Mouse (Mus musculus) intestine, embryonic 14.5 days (tissue): ENCODE results near the gene Nudt8. TPM values are rescaled to one million over a fixed set of nuclear protein-coding genes. Genes with fewer than 3 reads are reported as not detected.
"Not testable (repeated sequence)": the region's sequence is repeated elsewhere in the genome, so short reads cannot be mapped to it uniquely, and the experiment has no call there.

Experiments
- ATAC-seq: fragments of 200-750 bp; cut with Nextera tagmentation; replicated peaks from 2 replicates; pipeline ENCODE4 v1.8.0; 2017; ENCODE audit warnings: low read depth, moderate number of reproducible peaks, moderate TSS enrichment, moderate library complexity; ENCODE audit not compliant: low FRiP score, low TSS enrichment
- DNase-seq: peaks from one replicate; pipeline ENCODE4 v3.0.0-alpha.2; 2018; ENCODE audit warnings: low spot score
- H3K27ac ChIP-seq: fragments of 300-500 bp; sonication (generic); 2 replicates; pipeline ENCODE4 v1.5.1; 2014; ENCODE audit warnings: low read depth, mild to moderate bottlenecking, control low read depth
- H3K27me3 ChIP-seq: fragments of 300-500 bp; sonication (generic); replicated peaks from 2 replicates; pipeline ENCODE4 v1.6.1; 2014; ENCODE audit warnings: low read length, control low read depth; ENCODE audit not compliant: control insufficient read depth, insufficient read depth
- H3K36me3 ChIP-seq: fragments of 300-500 bp; sonication (generic); 2 replicates; pipeline ENCODE4 v1.6.1; 2014; ENCODE audit warnings: low read length, control low read depth; ENCODE audit not compliant: control insufficient read depth, insufficient read depth
- H3K4me1 ChIP-seq: fragments of 300-500 bp; sonication (generic); replicated peaks from 2 replicates; pipeline ENCODE4 v1.6.1; 2014; ENCODE audit warnings: low read length, control low read depth, mixed read lengths; ENCODE audit not compliant: control insufficient read depth, insufficient read depth
- H3K4me2 ChIP-seq: fragments of 300-500 bp; sonication (generic); 2 replicates; pipeline ENCODE4 v1.6.1; 2014; ENCODE audit warnings: low read length
- H3K4me3 ChIP-seq: fragments of 300-500 bp; sonication (generic); 2 replicates; pipeline ENCODE4 v1.5.1; 2014; ENCODE audit warnings: low read depth, low read length, control low read depth, mixed read lengths
- H3K9ac ChIP-seq: fragments of 300-500 bp; sonication (generic); 2 replicates; pipeline ENCODE4 v1.6.1; 2014; ENCODE audit warnings: mild to moderate bottlenecking, low read length
- H3K9me3 ChIP-seq: fragments of 300-500 bp; sonication (generic); 2 replicates; pipeline ENCODE4 v1.6.1; 2016; ENCODE audit warnings: low read length, control low read depth; ENCODE audit not compliant: control insufficient read depth
- WGBS: fragments of 180-500 bp; shearing (Covaris S2); extraction: QIAGEN DNeasy Blood & Tissue Kit; methylation state at CpG from one replicate; pipeline ENCODE4 v1.1.7; 2014; 5-methylcytosine and 5-hydroxymethylcytosine counted together
- polyA plus RNA-seq: library from polyadenylated mRNA; unstranded; fragments of >200 nt; fragmentation: Nextera tagmentation; extraction: Ambion mirVana; gene quantifications from 2 replicates; pipeline ENCODE4 v1.2.1, GENCODE M21; 2014

Nudt8 gene
- 42.1 and 42.7 TPM in 2 replicates for polyA plus RNA-seq

DNA sequence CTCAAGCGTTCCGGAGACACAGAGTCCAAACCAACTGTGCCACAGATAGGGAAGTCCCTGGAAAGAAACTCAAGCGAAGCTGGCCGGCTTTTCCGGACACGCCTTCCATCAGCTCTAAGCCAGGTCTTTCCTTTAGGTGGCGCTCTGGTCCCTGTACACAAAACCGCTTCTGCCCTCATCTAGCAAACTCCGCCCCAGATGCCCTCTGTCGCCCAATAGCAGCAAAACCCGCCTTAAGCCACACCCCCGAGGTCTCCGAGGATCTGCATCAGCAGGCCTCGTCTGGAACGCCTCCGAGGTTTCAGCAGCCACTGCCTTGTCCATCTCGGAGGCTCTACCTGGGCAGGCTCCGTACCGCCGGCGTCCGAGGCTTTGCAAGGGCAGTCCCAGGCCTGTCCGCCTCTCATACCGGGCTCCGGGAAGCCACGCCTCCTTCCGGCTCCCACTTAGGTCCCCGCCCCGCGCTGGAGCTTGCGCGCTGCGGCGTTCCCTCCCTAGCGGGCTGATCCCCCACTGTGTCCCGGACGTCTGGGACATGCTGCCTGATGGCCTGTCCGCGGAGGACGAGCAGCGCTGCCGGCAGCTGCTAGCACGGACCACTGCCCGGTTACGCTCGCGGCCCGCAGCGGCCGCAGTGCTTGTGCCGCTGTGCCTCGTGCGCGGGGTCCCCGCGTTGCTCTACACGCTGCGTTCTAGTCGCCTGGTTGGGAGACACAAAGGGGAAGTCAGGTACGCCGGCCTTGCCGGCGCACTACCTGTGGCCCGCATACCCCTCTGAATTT, at the start of gene Nudt8, which contains the start of gene Gm49405:
Gene Nudt8, plus strand, starts transcription at position 462 of the 782 bp plus-strand sequence.
Gene Gm49405, plus strand, starts transcription at position 508 of the 782 bp plus-strand sequence.
- no peaks in the 10 kb centered on the region for H3K9me3 ChIP-seq
- H3K27me3 ChIP-seq: no peaks in the 10 kb centered on the region
- WGBS: under 1% methylated on average over 64 of the region's 64 CpGs
- H3K36me3 ChIP-seq: peaks cover 2% of the 10 kb centered on the region; the same call in 1 of the 2 replicates
- H3K4me3 ChIP-seq: peak within 1 kb of the TSS; percentile 59
- peak within 1 kb of the TSS; percentile 87 for H3K4me2 ChIP-seq
- H3K9ac ChIP-seq: peak within 1 kb of the TSS; percentile 64
- ATAC-seq (peak; percentile 89), DNase-seq (peak; percentile 99)
- peak within 1 kb of the TSS; percentile 97 for H3K27ac ChIP-seq
- H3K4me1 ChIP-seq: peaks cover 16% of the 10 kb centered on the region

GRCm38 (mm10) chr19:3951461-3951860, 48.9 kb upstream of the Nudt8 start:
- H3K9ac ChIP-seq: no peak overlapping the region
- no peaks in the 10 kb centered on the region for H3K36me3 ChIP-seq
- ATAC-seq: no peak
- no peaks in the 10 kb centered on the region for H3K4me1 ChIP-seq
- H3K4me2 ChIP-seq: no peak overlapping the region
- no peak for DNase-seq
- H3K4me3 ChIP-seq: no peak overlapping the region
- no peaks in the 10 kb centered on the region for H3K27me3 ChIP-seq
- no peak overlapping the region for H3K27ac ChIP-seq
- no peaks in the 10 kb centered on the region for H3K9me3 ChIP-seq

GRCm38 (mm10) chr19:3952099-3952498, 48.3 kb upstream of the Nudt8 start:
- WGBS: 27% methylated on average over 1 of the region's 1 CpGs
- ATAC-seq (no peak), DNase-seq (no peak)
- Histone ChIP-seq H3K4me3 (no peak overlapping the region), H3K4me2 (no peak overlapping the region), H3K27me3 (no peaks in the 10 kb centered on the region), H3K9ac (no peak overlapping the region), H3K9me3 (no peaks in the 10 kb centered on the region), H3K27ac (no peak overlapping the region), H3K36me3 (no peaks in the 10 kb centered on the region), H3K4me1 (no peaks in the 10 kb centered on the region)

GRCm38 (mm10) chr19:3955033-3955432, 45.3 kb upstream of the Nudt8 start:
- Histone ChIP-seq H3K27ac (no peak overlapping the region), H3K9ac (no peak overlapping the region), H3K36me3 (no peaks in the 10 kb centered on the region), H3K4me3 (no peak overlapping the region), H3K4me1 (no peaks in the 10 kb centered on the region), H3K9me3 (no peaks in the 10 kb centered on the region), H3K27me3 (no peaks in the 10 kb centered on the region), H3K4me2 (no peak overlapping the region)
- WGBS: 79% methylated on average over 3 of the region's 3 CpGs
- DNase-seq (no peak), ATAC-seq (no peak)

DNA sequence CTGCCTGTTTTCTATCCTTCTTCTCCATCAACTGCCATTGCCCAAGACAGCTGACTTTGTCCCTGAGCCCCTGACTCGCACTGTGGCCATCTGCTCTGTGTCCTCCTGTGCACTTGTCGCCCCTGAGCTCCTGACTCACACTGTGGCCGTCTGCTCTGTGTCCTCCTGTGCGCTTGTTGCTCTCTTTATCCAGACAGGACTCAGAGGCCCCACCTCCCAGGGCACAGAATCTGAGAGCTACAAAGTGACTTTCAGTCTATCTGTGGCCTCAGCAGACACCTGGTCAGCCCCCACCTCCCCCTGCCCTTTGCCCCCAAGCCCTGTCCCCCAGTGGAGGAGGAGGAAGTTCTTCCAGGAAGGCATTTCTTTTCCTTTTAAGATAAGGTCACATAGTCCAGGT, 44.6 kb upstream of the Nudt8 start:
- H3K9ac ChIP-seq: no peak overlapping the region
- no peak overlapping the region for H3K4me3 ChIP-seq
- H3K4me2 ChIP-seq: no peak overlapping the region
- WGBS: 51% methylated on average over 4 of the region's 4 CpGs
- H3K27me3 ChIP-seq: no peaks in the 10 kb centered on the region
- no peaks in the 10 kb centered on the region for H3K36me3 ChIP-seq
- no peaks in the 10 kb centered on the region for H3K4me1 ChIP-seq
- DNase-seq (no peak), ATAC-seq (no peak)
- no peak overlapping the region for H3K27ac ChIP-seq
- no peaks in the 10 kb centered on the region for H3K9me3 ChIP-seq

DNA sequence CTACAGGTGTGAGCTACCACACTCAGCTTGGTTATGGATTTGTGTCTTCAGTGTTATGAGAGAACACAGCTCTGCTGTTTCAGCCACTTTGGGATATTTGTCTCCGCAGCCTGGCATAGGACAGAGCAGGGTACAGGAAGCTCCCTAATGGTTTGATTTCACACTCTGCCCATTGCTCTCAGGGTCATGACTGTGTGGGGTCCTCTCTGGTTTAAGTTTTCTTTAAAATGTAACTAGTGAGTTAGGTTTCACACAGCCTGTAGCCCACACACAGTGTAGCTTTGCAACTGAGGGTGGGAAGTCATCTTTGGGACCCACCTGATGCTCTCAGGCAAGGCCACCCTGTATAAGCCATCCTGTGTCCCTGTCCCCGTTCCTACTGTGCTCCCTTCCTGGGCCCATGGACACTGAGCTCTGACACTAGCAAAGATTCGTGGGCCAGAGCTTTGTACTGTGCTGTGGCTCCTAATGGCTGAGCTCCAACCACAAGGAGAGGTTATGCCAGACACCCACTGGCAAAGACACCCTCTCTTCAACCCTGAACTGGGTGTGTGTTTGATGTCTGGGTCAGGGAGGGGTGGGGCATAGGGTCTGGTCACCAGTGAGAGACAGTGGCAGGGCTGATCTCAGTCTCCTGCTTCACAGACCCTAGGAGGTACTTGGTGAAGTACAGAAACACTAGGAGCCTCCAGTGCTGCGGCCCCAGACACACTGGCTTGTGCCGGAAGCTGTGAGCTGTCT, 42.9 kb upstream of the Nudt8 start:
- not testable (repeated sequence) for H3K9me3 ChIP-seq, ATAC-seq, H3K36me3 ChIP-seq, H3K9ac ChIP-seq, H3K27me3 ChIP-seq, H3K4me1 ChIP-seq, DNase-seq, H3K27ac ChIP-seq, H3K4me3 ChIP-seq, H3K4me2 ChIP-seq
- 69% methylated on average over 5 of the region's 5 CpGs for WGBS

GRCm38 (mm10) chr19:3958470-3958869, 41.9 kb upstream of the Nudt8 start, which contains the start of gene Aldh3b3:
Gene Aldh3b3 (plus strand): TSS chr19:3958645.
- ATAC-seq: no peak
- H3K27ac ChIP-seq: no peak within 1 kb of the TSS
- H3K36me3 ChIP-seq: no peaks in the 10 kb centered on the region
- H3K27me3 ChIP-seq: no peaks in the 10 kb centered on the region
- H3K4me3 ChIP-seq: no peak within 1 kb of the TSS
- H3K9me3 ChIP-seq: no peaks in the 10 kb centered on the region
- 74% methylated on average over 4 of the region's 4 CpGs for WGBS
- DNase-seq: no peak
- H3K4me1 ChIP-seq: no peaks in the 10 kb centered on the region
- no peak within 1 kb of the TSS for H3K4me2 ChIP-seq
- H3K9ac ChIP-seq: no peak within 1 kb of the TSS

DNA sequence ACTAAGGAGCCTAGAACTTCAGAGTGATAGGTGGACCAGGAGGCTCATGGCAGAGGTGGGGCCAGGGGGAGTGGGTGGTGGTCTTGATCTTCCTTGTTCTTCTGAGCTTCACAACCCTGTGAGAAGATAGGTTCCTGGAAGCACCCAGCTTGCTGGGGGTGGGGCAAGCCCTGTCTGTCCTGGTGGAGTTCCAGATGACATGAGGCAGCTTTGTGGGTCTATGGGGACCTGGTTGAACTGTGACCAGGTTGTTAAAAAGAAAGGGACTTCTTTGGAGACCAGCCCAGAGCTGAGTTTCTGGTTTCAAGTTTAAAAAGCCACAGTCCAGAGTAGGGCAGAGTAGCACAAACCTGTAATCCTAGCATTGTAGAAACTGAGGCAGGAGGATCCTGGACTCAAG, 41.4 kb upstream of the Nudt8 start:
- DNase-seq (no peak), ATAC-seq (no peak)
- Histone ChIP-seq H3K27me3 (no peaks in the 10 kb centered on the region), H3K36me3 (no peaks in the 10 kb centered on the region), H3K4me3 (no peak overlapping the region), H3K9ac (no peak overlapping the region), H3K27ac (no peak overlapping the region), H3K4me2 (no peak overlapping the region), H3K9me3 (no peaks in the 10 kb centered on the region), H3K4me1 (no peaks in the 10 kb centered on the region)
